Mouse (Mus musculus) layer of hippocampus, adult 8-10 months (tissue): ENCODE results near the gene Paqr9. TPM values are rescaled to one million over a fixed set of nuclear protein-coding genes. Genes with fewer than 3 reads are reported as not detected.

ENCODE experiments used
- total RNA-seq, 4 experiments: library from RNA; stranded (reverse); gene quantifications; 2 replicates each; pipeline ENCODE4 v1.2.4; 2022

The Paqr9 gene
- total RNA-seq, 4 experiments from 2014 or later, result 34.3 to 44.9 (median 38.3) TPM

Other genes starting within 250 kb of the Paqr9 start
- gene Chst2, start 152.9 kb upstream of the Paqr9 start, total RNA-seq, result 100 to 1,000 TPM in 1 of 4 experiments, 10 to 100 TPM in 3; 90.7 to 106 (median 96.3) TPM
- 10 to 100 TPM; 67.0 to 77.9 (median 74.8) TPM for gene U2surp, start 47.7 kb upstream of the Paqr9 start, total RNA-seq
- gene Pcolce2, start 77.9 kb downstream of the Paqr9 start, total RNA-seq, result 1 to 10 TPM; 2.6 to 4.7 (median 2.9) TPM
- gene Trpc1, start 190.7 kb downstream of the Paqr9 start, total RNA-seq, result 10 to 100 TPM; 39.5 to 47.1 (median 43.2) TPM